Mouse (Mus musculus): ENCODE data around the gene Dok4. TPM values are rescaled to one million over a fixed set of nuclear protein-coding genes. Genes with fewer than 3 reads are reported as not detected.
A peak's percentile ranks its signal among the peaks of the same experiment; 100 is the strongest.
"Not testable (repeated sequence)": the region's sequence is repeated elsewhere in the genome, so short reads cannot be mapped to it uniquely, and the experiment has no call there.

Gene Dok4
- polyA plus RNA-seq, 1 experiment from 2014 or later: 59.0 TPM

DNA sequence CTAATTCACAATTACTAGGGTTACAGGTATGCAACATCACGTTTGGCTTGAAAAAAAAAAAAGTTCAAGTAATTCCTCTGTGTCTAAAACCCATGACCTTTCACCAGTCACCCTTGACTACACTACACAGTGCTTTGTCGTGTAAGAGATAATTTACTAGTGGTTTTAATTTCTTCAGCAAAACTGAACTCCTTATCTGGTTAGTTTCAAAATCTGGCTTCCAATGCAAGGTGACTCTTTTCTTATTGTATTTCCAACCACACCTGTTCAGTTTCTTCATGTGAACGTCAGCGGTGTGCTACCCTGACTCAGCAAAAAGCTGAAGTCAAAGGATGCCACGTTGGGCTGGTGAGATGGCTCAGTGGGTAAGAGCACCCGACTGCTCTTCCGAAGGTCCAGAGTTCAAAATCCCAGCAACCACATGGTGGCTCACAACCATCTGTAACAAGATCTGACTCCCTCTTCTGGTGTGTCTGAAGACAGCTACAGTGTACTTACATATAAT is 42.2 kb downstream of the Dok4 start:
- not testable (repeated sequence) for H3K27ac ChIP-seq; H3K9ac ChIP-seq; ATAC-seq (ENCODE audit: low FRiP score); H3K27me3 ChIP-seq; H3K4me2 ChIP-seq; H3K9me3 ChIP-seq; H3K4me3 ChIP-seq
- H3K4me1 ChIP-seq (replicated peaks): peaks cover 27% of the 10 kb centered on the region
- H3K36me3 ChIP-seq: peaks cover 33% of the 10 kb centered on the region
- WGBS: 83% methylated on average over 7 of the region's 7 CpGs

DNA sequence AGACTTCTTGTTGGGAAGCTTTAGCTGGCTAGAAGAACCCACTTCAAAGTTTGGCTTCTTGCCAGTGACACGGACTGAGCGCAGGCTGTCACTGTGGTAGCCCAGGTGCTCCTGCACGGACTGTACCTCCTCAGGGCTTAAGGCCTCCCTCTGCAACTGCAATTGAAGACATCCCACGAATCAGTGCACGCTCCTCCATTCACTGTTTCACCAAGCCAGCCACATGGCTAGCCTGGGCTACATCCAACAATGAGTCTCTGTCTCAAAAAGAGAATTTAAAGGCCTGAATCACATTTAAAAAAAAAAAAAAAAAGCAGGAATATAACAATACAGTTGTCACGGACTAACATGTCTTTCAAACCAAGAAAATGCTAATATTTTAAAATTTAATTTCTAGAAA is 47.8 kb downstream of the Dok4 start:
- Histone ChIP-seq H3K9me3 (no peaks in the 10 kb centered on the region), H3K36me3 (peaks cover 82% of the 10 kb centered on the region), H3K27ac (no peak overlapping the region), H3K4me1 (replicated peaks) (peaks cover 6% of the 10 kb centered on the region; the same call in 1 of the 2 replicates), H3K27me3 (no peaks in the 10 kb centered on the region), H3K4me3 (no peak overlapping the region), H3K4me2 (no peak overlapping the region), H3K9ac (no peak overlapping the region)
- ATAC-seq (ENCODE audit: low FRiP score): no peak
- 93% methylated on average over 6 of the region's 6 CpGs for WGBS

DNA sequence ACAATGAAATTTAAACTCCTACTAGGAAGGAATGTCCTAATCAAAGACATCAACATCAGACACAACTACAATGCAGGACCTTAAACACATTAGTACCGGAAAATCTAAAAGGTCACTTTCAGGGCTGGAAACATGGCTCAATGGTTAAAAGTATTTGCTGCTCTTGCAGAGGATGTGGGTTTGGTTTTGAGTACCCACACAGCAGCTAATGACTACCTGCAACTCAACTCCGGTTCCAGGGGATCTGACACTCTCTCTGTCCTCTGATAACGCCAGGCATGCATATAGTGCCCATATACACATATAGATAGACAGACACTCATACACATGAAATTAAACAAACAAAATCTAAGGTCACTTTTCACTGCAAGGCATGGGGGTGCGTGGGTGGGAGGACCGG is 49.9 kb downstream of the Dok4 start:
- H3K27me3 ChIP-seq: no peaks in the 10 kb centered on the region
- H3K9me3 ChIP-seq: no peaks in the 10 kb centered on the region
- 94% methylated on average over 5 of the region's 5 CpGs for WGBS
- H3K27ac ChIP-seq: no peak overlapping the region
- no peak for ATAC-seq (ENCODE audit: low FRiP score)
- H3K4me3 ChIP-seq: no peak overlapping the region
- peaks cover 90% of the 10 kb centered on the region for H3K36me3 ChIP-seq
- no peak overlapping the region for H3K4me2 ChIP-seq
- H3K9ac ChIP-seq: no peak overlapping the region
- H3K4me1 ChIP-seq (replicated peaks): no peaks in the 10 kb centered on the region

DNA sequence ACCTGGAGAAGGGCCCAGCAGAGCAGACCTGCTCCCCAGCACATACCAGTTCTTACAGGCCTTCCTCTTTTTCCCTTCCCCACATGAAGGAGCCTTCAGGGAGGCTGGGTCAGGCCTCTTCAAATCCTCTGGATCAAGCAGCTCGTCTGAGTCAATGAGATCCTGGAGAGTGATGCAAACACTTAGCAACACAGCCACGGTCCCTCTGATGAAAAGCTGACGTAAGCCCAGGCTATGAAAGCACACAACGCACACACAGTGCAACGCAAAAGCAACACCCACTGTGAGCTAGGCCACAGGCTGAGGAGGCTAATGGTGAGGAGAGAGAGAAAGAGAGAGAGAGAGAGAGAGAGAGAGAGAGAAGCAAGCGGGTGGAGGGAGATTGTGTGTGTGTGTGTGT is 51.0 kb downstream of the Dok4 start:
- no peaks in the 10 kb centered on the region for H3K9me3 ChIP-seq
- no peak for ATAC-seq (ENCODE audit: low FRiP score)
- H3K4me1 ChIP-seq (replicated peaks): no peaks in the 10 kb centered on the region
- H3K27me3 ChIP-seq: no peaks in the 10 kb centered on the region
- no peak overlapping the region for H3K27ac ChIP-seq
- H3K36me3 ChIP-seq: peaks cover 91% of the 10 kb centered on the region
- H3K4me2 ChIP-seq: no peak overlapping the region
- no peak overlapping the region for H3K9ac ChIP-seq
- H3K4me3 ChIP-seq: no peak overlapping the region
- WGBS: 89% methylated on average over 6 of the region's 6 CpGs

DNA sequence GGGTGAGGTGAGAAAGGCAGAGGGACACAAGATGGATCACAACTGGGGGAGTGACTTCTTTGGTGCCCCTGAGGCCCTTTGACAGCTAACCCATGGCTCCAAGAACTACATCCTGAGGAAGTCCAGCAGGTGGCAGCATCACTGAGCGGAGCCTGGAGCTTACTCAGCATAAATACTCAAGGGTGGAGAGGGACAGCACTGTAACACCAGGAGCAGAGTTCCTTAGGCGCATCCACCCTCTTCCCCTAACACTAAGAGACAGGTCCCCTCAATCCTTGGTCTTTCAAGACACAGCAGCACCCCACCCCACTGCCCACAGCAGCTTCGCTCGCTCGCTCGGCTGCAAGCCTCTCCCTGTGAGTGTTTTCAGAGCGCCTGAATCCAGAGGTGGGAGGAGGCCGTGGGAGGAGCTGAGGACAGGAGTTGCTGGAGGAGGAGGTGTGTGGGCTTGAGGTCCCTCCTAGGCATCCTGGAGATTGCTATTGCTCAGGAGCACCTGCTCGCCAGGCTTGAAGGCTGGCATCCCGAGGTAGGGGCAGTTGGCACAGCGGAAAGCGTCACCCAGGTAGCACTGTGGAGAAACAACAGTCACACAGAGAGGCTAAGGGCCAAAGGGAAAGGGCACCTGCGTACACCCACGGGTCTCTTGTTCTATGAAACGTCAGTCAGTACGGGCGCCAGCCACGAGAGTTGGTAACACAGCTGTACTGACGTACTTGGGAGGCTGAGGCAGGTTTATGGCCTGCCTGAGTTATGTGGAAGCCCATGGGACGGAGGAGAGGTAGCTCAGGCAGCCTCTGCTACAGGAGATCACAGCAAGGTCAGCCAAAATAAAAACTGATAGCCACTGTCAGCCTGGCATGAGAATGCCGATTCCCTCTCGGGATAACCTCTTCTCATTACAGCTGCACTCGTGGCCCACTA is 53.2 kb downstream of the Dok4 start:
- H3K4me1 ChIP-seq (replicated peaks): no peaks in the 10 kb centered on the region
- H3K36me3 ChIP-seq: peaks cover 72% of the 10 kb centered on the region
- no peak overlapping the region for H3K27ac ChIP-seq
- ATAC-seq (ENCODE audit: low FRiP score): peak; percentile 46
- no peak overlapping the region for H3K4me3 ChIP-seq
- H3K9ac ChIP-seq: no peak overlapping the region
- no peak overlapping the region for H3K4me2 ChIP-seq
- H3K9me3 ChIP-seq: no peaks in the 10 kb centered on the region
- no peaks in the 10 kb centered on the region for H3K27me3 ChIP-seq
- 85% methylated on average over 23 of the region's 23 CpGs for WGBS

DNA sequence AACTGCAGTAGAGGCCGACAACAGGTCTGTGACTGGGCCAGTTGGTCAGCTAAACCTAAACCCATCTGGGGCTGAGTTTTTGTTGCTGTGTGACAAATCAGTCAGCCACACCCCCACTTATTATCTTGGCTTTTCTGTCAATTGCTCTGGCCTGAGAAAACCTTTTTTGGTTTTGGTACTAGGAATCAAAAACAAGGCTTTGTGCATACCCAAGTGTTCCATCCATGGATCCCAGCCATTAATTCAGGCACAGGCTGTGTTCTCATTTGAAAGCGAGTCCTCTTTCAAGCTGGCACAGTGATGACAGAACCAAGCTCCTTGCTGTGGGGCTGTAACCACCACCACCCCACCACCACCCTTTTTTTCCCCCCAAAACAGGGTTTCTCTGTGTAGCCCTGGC is 54.7 kb downstream of the Dok4 start:
- 89% methylated on average over 2 of the region's 2 CpGs for WGBS
- ATAC-seq (ENCODE audit: low FRiP score): no peak
- H3K36me3 ChIP-seq: peaks cover 60% of the 10 kb centered on the region

DNA sequence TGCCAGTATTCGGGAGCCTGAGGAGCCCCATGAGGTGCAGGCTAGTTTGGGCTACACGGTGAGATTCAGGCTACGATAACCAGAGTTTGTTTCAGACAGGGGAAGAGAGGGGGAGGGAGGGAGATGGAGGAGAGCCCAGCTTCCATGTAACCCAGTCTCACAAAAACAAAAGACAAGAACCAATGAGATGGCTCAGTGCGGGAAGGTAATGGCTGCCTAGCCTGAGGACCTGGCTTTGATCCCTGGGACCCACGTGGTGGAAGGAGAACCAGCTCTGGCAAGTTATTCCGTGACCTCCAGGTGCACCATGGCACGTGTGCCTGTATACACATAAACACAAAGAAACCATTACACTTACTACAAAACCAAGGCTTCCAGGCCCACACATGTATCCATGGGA is 55.6 kb downstream of the Dok4 start:
- no peak for ATAC-seq (ENCODE audit: low FRiP score)
- no peak overlapping the region for H3K4me3 ChIP-seq
- H3K4me1 ChIP-seq (replicated peaks): no peaks in the 10 kb centered on the region
- H3K36me3 ChIP-seq: peaks cover 53% of the 10 kb centered on the region
- no peak overlapping the region for H3K27ac ChIP-seq
- no peak overlapping the region for H3K9ac ChIP-seq
- no peaks in the 10 kb centered on the region for H3K27me3 ChIP-seq
- 91% methylated on average over 7 of the region's 7 CpGs for WGBS
- no peaks in the 10 kb centered on the region for H3K9me3 ChIP-seq
- H3K4me2 ChIP-seq: no peak overlapping the region

More for the DNA sequence above, 54.7 kb downstream of the Dok4 start:
- no peaks in the 10 kb centered on the region for H3K27me3 ChIP-seq
- H3K4me2 ChIP-seq: no peak overlapping the region
- H3K9me3 ChIP-seq: no peaks in the 10 kb centered on the region
- no peak overlapping the region for H3K4me3 ChIP-seq
- no peaks in the 10 kb centered on the region for H3K4me1 ChIP-seq (replicated peaks)
- H3K27ac ChIP-seq: no peak overlapping the region
- no peak overlapping the region for H3K9ac ChIP-seq

DNA sequence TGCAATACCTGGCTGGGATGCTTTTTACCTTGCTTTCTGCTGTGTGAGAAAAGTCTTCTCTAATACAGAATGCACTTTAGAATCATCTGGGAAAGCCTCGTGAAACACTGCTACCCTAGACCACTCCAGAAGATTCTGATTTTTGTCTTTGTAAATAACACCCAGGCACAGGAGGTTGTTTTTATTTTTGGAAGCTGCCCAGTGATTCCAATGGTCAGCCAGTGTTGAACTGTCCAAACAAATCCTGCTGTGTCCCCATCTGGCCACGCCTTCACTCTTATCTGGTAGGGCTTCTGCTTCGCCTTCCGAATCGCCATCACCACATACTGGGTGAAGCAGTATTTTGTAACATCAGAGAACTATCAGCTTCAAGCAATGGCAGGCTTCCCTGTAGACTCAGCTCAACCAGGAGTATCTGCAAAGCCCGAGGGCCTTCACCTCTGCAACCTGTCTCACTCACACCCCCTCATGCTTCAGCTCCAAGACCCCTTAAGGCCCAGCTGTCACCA is 56.4 kb downstream of the Dok4 start:
- no peak overlapping the region for H3K27ac ChIP-seq
- no peak overlapping the region for H3K4me3 ChIP-seq
- H3K36me3 ChIP-seq: peaks cover 46% of the 10 kb centered on the region
- no peaks in the 10 kb centered on the region for H3K4me1 ChIP-seq (replicated peaks)
- ATAC-seq (ENCODE audit: low FRiP score): no peak
- H3K4me2 ChIP-seq: no peak overlapping the region
- H3K27me3 ChIP-seq: no peaks in the 10 kb centered on the region
- no peak overlapping the region for H3K9ac ChIP-seq
- WGBS: 85% methylated on average over 6 of the region's 6 CpGs
- H3K9me3 ChIP-seq: no peaks in the 10 kb centered on the region

DNA sequence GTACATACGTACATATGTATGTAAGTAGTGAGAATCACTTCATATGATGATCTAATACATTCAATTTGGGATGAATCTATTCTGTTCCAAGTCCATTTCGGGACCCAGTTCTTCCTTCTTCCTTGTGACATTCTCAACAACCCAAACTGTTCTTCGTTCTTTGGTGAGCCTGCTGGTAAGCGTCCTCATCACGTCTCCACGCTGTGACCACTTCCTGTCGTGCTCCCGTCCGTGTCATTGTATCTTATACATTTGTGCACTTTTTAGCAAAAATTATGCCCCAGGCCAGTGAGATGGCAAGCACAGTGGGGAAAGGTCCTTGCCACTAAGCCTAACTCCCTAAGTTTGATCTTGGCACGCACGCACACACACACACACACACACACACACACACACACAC is 58.2 kb downstream of the Dok4 start:
- ATAC-seq (ENCODE audit: low FRiP score): no peak
- no peak overlapping the region for H3K27ac ChIP-seq
- H3K4me3 ChIP-seq: no peak overlapping the region
- no peaks in the 10 kb centered on the region for H3K27me3 ChIP-seq
- no peaks in the 10 kb centered on the region for H3K9me3 ChIP-seq
- WGBS: 92% methylated on average over 11 of the region's 11 CpGs
- no peak overlapping the region for H3K4me2 ChIP-seq
- H3K9ac ChIP-seq: no peak overlapping the region
- H3K36me3 ChIP-seq: peaks cover 29% of the 10 kb centered on the region
- H3K4me1 ChIP-seq (replicated peaks): no peaks in the 10 kb centered on the region

DNA sequence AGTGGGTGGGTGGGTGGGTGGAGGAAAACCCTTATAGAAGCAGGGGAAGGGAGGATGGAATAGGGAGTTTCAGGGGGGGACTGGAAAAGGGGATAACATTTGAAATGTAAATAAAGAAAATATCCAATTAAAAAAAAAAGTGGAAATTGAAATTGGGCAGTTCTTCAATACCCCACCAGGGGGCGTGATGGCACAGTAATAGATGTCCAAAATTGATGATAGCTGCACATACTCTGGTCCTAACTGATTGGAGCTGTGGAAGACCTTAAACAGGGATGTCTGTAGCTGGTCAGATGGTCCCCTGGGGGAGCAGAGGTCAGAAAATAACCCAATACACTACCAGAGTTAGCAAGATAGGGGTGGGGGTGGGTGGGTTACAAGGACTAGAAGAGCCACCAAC is 61.6 kb downstream of the Dok4 start:
- Histone ChIP-seq H3K4me3 (no peak overlapping the region), H3K27me3 (no peaks in the 10 kb centered on the region), H3K36me3 (0 out of 2 replicates have a peak, but pooled peaks cover 2% of the 10 kb centered on the region), H3K4me2 (no peak overlapping the region), H3K9ac (no peak overlapping the region), H3K4me1 (replicated peaks) (peaks cover 4% of the 10 kb centered on the region), H3K27ac (no peak overlapping the region), H3K9me3 (no peaks in the 10 kb centered on the region)
- ATAC-seq (ENCODE audit: low FRiP score): no peak
- WGBS: 0% methylated on average over 1 of the region's 1 CpGs
